Mouse (Mus musculus) stomach, postnatal 0 days (tissue): ENCODE data around the gene Pfkm. TPM values are rescaled to one million over a fixed set of nuclear protein-coding genes. Genes with fewer than 3 reads are reported as not detected.

Experiments used
- ATAC-seq: fragments of 200-750 bp; cut with Nextera tagmentation; 2 replicates; pipeline ENCODE4 v1.8.0; 2017; ENCODE audit not compliant: low FRiP score, low TSS enrichment
- DNase-seq: peaks from one replicate; pipeline ENCODE4 v3.0.0-alpha.2; 2016; ENCODE audit warnings: low spot score
- H3K27ac ChIP-seq: fragments of 300-500 bp; sonication (generic); replicated peaks from 2 replicates; pipeline ENCODE4 v1.5.1; 2014; ENCODE audit warnings: mild to moderate bottlenecking, control low read depth
- H3K27me3 ChIP-seq: fragments of 300-500 bp; sonication (generic); 2 replicates; pipeline ENCODE4 v1.6.1; 2014; ENCODE audit warnings: low read length; ENCODE audit not compliant: control insufficient read depth, insufficient read depth
- H3K36me3 ChIP-seq: fragments of 300-500 bp; sonication (generic); 2 replicates; pipeline ENCODE4 v1.6.1; 2014; ENCODE audit warnings: low read length, mixed read lengths; ENCODE audit not compliant: control insufficient read depth, insufficient read depth
- H3K4me1 ChIP-seq: fragments of 300-500 bp; sonication (generic); replicated peaks from 2 replicates; pipeline ENCODE4 v1.6.1; 2014; ENCODE audit warnings: antibody characterized with exemption; ENCODE audit not compliant: control insufficient read depth, insufficient read depth
- H3K4me2 ChIP-seq: fragments of 300-500 bp; sonication (generic); replicated peaks from 2 replicates; pipeline ENCODE4 v1.6.1; 2014; ENCODE audit warnings: low read depth, mild to moderate bottlenecking, control low read depth, moderate library complexity
- H3K4me3 ChIP-seq: fragments of 300-500 bp; sonication (generic); 2 replicates; pipeline ENCODE4 v1.5.1; 2014; ENCODE audit warnings: low read depth, low read length, control low read depth
- H3K9ac ChIP-seq: fragments of 300-500 bp; sonication (generic); 2 replicates; pipeline ENCODE4 v1.6.1; 2014; ENCODE audit warnings: mild to moderate bottlenecking, low read length, control low read depth, mixed read lengths
- H3K9me3 ChIP-seq: fragments of 300-500 bp; sonication (generic); 2 replicates; pipeline ENCODE4 v1.6.1; 2016; ENCODE audit warnings: low read length; ENCODE audit not compliant: control insufficient read depth
- CTCF ChIP-seq: IDR thresholded peaks from 2 replicates; pipeline ENCODE4 v1.5.1; 2016; ENCODE audit warnings: antibody characterized with exemption, low read depth, mild to moderate bottlenecking, moderate library complexity
- EP300 ChIP-seq: optimal IDR thresholded peaks from 2 replicates; pipeline ENCODE3; 2016; ENCODE audit warnings: antibody characterized with exemption
- WGBS: fragments of 180-500 bp; shearing (Covaris S2); extraction: QIAGEN DNeasy Blood & Tissue Kit; methylation state at CpG from one replicate; pipeline ENCODE4 v1.1.7; 2014; 5-methylcytosine and 5-hydroxymethylcytosine counted together
- polyA plus RNA-seq: library from polyadenylated mRNA; unstranded; fragments of >200 nt; fragmentation: Nextera tagmentation; extraction: Ambion mirVana; gene quantifications from 2 replicates; pipeline ENCODE4 v1.2.1, GENCODE M21; 2015

Pfkm gene
- polyA plus RNA-seq: 15.5 and 16.7 TPM in 2 replicates

DNA sequence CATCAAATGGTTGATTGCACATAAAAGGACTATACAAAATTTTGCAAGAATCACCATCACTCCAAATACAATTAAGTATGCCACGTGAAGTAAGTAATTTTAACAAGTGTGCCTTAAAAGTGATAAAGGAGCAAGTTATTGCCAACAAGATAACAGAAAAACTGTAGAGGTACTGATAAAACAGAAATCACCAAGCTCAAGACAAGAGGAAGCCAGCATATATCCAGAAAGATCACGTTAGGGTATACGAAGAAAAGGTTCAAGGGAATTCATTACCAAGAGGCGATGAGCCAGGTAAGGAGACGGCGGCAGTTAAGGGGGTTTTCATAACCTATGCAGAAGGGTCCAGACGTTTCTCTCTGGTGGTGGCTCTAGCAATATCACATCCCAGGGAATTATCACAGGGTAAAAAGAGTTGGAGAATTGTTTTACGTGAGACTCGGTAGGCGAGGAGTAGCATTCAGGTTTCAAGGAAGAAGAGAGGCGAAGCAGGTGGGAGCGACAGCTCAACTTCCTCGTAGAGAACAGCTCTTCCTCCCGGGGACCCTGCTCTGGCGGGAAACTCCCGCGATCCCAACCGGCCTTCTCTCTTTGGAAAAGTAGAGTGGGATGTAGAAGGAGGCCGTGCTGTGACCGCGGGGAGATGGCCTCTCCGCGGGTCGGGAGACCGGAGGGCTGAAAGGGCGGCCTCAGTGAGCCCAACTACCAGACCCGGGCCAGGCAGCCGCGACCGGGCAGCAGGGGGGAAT lies at the start of gene Pfkm:
TSS of gene Pfkm (plus strand) at position 218 of the 749 bp plus-strand sequence.
- WGBS: under 1% methylated on average over 30 of the region's 30 CpGs
- ATAC-seq (no peak), DNase-seq (no peak)
- peak within 1 kb of the TSS; percentile 77 for H3K4me2 ChIP-seq
- no peaks in the 10 kb centered on the region for H3K27me3 ChIP-seq
- peaks cover 4% of the 10 kb centered on the region for H3K4me1 ChIP-seq
- H3K36me3 ChIP-seq: no peaks in the 10 kb centered on the region
- TF ChIP-seq EP300 (no peak), CTCF (no peak)
- H3K9ac ChIP-seq: peak within 1 kb of the TSS; percentile 96
- peak within 1 kb of the TSS; percentile 90 for H3K4me3 ChIP-seq
- no peaks in the 10 kb centered on the region for H3K9me3 ChIP-seq
- peak within 1 kb of the TSS; percentile 95 for H3K27ac ChIP-seq

DNA sequence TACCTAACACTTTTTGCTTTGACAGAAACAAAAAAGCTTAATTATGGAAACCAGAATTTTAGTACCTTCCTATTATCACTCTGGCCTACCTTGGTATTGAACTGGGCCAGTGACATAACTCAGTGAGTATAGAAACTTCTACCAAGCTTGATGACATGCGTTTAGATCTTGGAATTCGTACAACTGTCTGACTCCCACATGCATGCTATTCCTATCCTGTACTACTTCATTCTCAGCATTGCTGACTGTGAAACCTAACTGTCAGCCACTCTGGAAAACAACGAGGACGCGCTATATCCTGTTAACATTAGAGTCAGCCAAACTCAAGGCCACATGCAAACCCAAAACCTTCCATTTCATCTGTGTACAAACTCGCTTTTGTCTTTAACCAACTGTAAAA lies 48.4 kb upstream of the Pfkm start:
- Histone ChIP-seq H3K27me3 (no peaks in the 10 kb centered on the region), H3K4me3 (no peak overlapping the region), H3K27ac (no peak overlapping the region), H3K9me3 (no peaks in the 10 kb centered on the region), H3K4me1 (no peaks in the 10 kb centered on the region), H3K4me2 (no peak overlapping the region), H3K36me3 (peaks cover 37% of the 10 kb centered on the region), H3K9ac (no peak overlapping the region)
- ATAC-seq: no peak
- WGBS: 91% methylated on average over 6 of the region's 6 CpGs
- TF ChIP-seq CTCF (no peak), EP300 (no peak)
- no peak for DNase-seq

GRCm38 (mm10) chr15:98044387-98044786 lies 48.0 kb upstream of the Pfkm start:
- TF ChIP-seq EP300 (no peak), CTCF (peak; percentile 46)
- ATAC-seq (no peak), DNase-seq (no peak)
- Histone ChIP-seq H3K36me3 (peaks cover 36% of the 10 kb centered on the region), H3K4me1 (no peaks in the 10 kb centered on the region), H3K4me2 (no peak overlapping the region), H3K27me3 (no peaks in the 10 kb centered on the region), H3K9me3 (no peaks in the 10 kb centered on the region), H3K27ac (no peak overlapping the region), H3K9ac (no peak overlapping the region), H3K4me3 (no peak overlapping the region)
- 92% methylated on average over 5 of the region's 5 CpGs for WGBS

GRCm38 (mm10) chr15:98048918-98049700 lies 43.3 kb upstream of the Pfkm start:
- H3K9me3 ChIP-seq: no peaks in the 10 kb centered on the region
- no peak overlapping the region for H3K4me3 ChIP-seq
- WGBS: 82% methylated on average over 13 of the region's 13 CpGs
- H3K27ac ChIP-seq: no peak overlapping the region
- no peak for DNase-seq
- H3K4me1 ChIP-seq: no peaks in the 10 kb centered on the region
- no peaks in the 10 kb centered on the region for H3K27me3 ChIP-seq
- no peak overlapping the region for H3K9ac ChIP-seq
- no peak for ATAC-seq
- no peak overlapping the region for H3K4me2 ChIP-seq
- H3K36me3 ChIP-seq: peaks cover 24% of the 10 kb centered on the region
- no peak for TF ChIP-seq EP300
- TF ChIP-seq CTCF: no peak

DNA sequence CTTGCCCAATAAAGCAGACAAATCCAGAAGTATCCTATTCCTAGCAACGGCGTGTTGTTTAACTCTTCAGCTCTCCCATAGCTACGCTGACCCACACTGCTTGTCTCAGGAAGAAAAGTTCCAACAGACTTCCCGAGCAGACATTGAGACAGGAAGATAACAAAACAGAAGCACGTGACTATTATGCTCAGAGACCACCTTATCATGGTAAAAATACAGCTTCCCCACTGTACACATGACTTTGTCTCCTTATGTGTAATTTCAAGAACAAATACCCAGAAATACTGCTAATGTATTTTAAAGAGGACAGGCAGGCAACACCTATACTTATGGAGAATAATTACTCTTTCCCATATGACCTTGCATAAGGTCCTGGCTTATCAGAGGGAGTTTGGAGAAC lies 40.7 kb upstream of the Pfkm start:
- no peak overlapping the region for H3K9ac ChIP-seq
- no peaks in the 10 kb centered on the region for H3K4me1 ChIP-seq
- DNase-seq (no peak), ATAC-seq (no peak)
- no peak overlapping the region for H3K27ac ChIP-seq
- H3K9me3 ChIP-seq: no peaks in the 10 kb centered on the region
- 86% methylated on average over 5 of the region's 5 CpGs for WGBS
- no peak overlapping the region for H3K4me3 ChIP-seq
- peaks cover 19% of the 10 kb centered on the region for H3K36me3 ChIP-seq
- H3K4me2 ChIP-seq: no peak overlapping the region
- no peaks in the 10 kb centered on the region for H3K27me3 ChIP-seq
- TF ChIP-seq CTCF (no peak), EP300 (no peak)

GRCm38 (mm10) chr15:98055246-98055645 lies 37.1 kb upstream of the Pfkm start:
- no peak for TF ChIP-seq EP300
- TF ChIP-seq CTCF: peak; percentile 75
- H3K9me3 ChIP-seq: no peaks in the 10 kb centered on the region
- 33% methylated on average over 5 of the region's 5 CpGs for WGBS
- H3K9ac ChIP-seq: no peak overlapping the region
- DNase-seq (peak; percentile 33), ATAC-seq (no peak)
- no peak overlapping the region for H3K4me2 ChIP-seq
- H3K27ac ChIP-seq: no peak overlapping the region
- H3K4me1 ChIP-seq: no peaks in the 10 kb centered on the region
- no peaks in the 10 kb centered on the region for H3K27me3 ChIP-seq
- no peak overlapping the region for H3K4me3 ChIP-seq
- peaks cover 23% of the 10 kb centered on the region for H3K36me3 ChIP-seq
